Mouse (Mus musculus) CH12F3 (cell line): ENCODE results near the gene Akap7.

ENCODE experiments used
- in situ Hi-C: fragments of 300-500 bp; cut with MboI; formaldehyde crosslinking; loops from 2 replicates; pipeline ENCODE4 v1.14.3; 2020; ENCODE audit warnings: low sequenced_read_pairs

Akap7 gene

GRCm38 (mm10) chr10:25298264-25298671 is 9.4 kb downstream of the Akap7 start:
- in situ Hi-C loops, result no loop called here

- in situ Hi-C loops, result no loop called here
Measured at GRCm38 (mm10) chr10:25297666-25298263, 9.9 kb downstream of the Akap7 start.

- in situ Hi-C loops, result no loop called here
Measured at GRCm38 (mm10) chr10:25296657-25297369, 10.9 kb downstream of the Akap7 start.

GRCm38 (mm10) chr10:25296286-25296656 is 11.4 kb downstream of the Akap7 start:
- in situ Hi-C loops, result no loop called here

- in situ Hi-C loops, result no loop called here
Measured at GRCm38 (mm10) chr10:25295836-25296235, 11.8 kb downstream of the Akap7 start.

- in situ Hi-C loops, result no loop called here
Measured at GRCm38 (mm10) chr10:25294999-25295398, 12.7 kb downstream of the Akap7 start.

- in situ Hi-C loops, result no loop called here
Measured at GRCm38 (mm10) chr10:25293796-25294195, 13.9 kb downstream of the Akap7 start.

- in situ Hi-C loops, result no loop called here
Measured at GRCm38 (mm10) chr10:25291053-25291452, 16.6 kb downstream of the Akap7 start.

- in situ Hi-C loops, result no loop called here
Measured at GRCm38 (mm10) chr10:25285100-25285811, 22.4 kb downstream of the Akap7 start.

GRCm38 (mm10) chr10:25284427-25285099 is 23.1 kb downstream of the Akap7 start:
- in situ Hi-C loops, result no loop called here

- in situ Hi-C loops, result no loop called here
Measured at GRCm38 (mm10) chr10:25283397-25283796, 24.3 kb downstream of the Akap7 start.

- in situ Hi-C loops, result no loop called here
Measured at GRCm38 (mm10) chr10:25280141-25280540, 27.5 kb downstream of the Akap7 start.

GRCm38 (mm10) chr10:25279406-25279805 is 28.3 kb downstream of the Akap7 start:
- in situ Hi-C loops, result no loop called here

- in situ Hi-C loops, result no loop called here
Measured at GRCm38 (mm10) chr10:25275492-25275891, 32.2 kb downstream of the Akap7 start.

- in situ Hi-C loops, result loop anchor here (25.0 kb wide), 2 partner anchors 863 to 1063 kb away; no protein-coding TSS in a partner anchor
Measured at GRCm38 (mm10) chr10:25274621-25275330, 32.9 kb downstream of the Akap7 start.

- in situ Hi-C loops, result loop anchor here (25.0 kb wide), 2 partner anchors 864 to 1064 kb away; no protein-coding TSS in a partner anchor
Measured at GRCm38 (mm10) chr10:25273731-25274130, 33.9 kb downstream of the Akap7 start.

GRCm38 (mm10) chr10:25271756-25272155 is 35.9 kb downstream of the Akap7 start:
- in situ Hi-C loops, result loop anchor here (25.0 kb wide), 2 partner anchors 866 to 1066 kb away; no protein-coding TSS in a partner anchor

GRCm38 (mm10) chr10:25271207-25271606 is 36.5 kb downstream of the Akap7 start:
- in situ Hi-C loops, result loop anchor here (25.0 kb wide), 2 partner anchors 866 to 1066 kb away; no protein-coding TSS in a partner anchor

- in situ Hi-C loops, result loop anchor here (5.0 to 25.0 kb wide), 3 partner anchors 219 to 1069 kb away; no protein-coding TSS in a partner anchor
Measured at GRCm38 (mm10) chr10:25268476-25269351, 39.0 kb downstream of the Akap7 start.
